Mouse (Mus musculus): ENCODE data around the gene Agmat. TPM values are rescaled to one million over a fixed set of nuclear protein-coding genes. Genes with fewer than 3 reads are reported as not detected.
A peak's percentile ranks its signal among the peaks of the same experiment; 100 is the strongest.

Agmat gene
- total and polyA plus RNA-seq, 3 experiments = 9.2 to 59.4 (median 25.7) TPM

- no peak for DNase-seq
Observed at GRCm38 (mm10) chr4:141779828-141780227, 33.4 kb downstream of the Agmat start.

DNA sequence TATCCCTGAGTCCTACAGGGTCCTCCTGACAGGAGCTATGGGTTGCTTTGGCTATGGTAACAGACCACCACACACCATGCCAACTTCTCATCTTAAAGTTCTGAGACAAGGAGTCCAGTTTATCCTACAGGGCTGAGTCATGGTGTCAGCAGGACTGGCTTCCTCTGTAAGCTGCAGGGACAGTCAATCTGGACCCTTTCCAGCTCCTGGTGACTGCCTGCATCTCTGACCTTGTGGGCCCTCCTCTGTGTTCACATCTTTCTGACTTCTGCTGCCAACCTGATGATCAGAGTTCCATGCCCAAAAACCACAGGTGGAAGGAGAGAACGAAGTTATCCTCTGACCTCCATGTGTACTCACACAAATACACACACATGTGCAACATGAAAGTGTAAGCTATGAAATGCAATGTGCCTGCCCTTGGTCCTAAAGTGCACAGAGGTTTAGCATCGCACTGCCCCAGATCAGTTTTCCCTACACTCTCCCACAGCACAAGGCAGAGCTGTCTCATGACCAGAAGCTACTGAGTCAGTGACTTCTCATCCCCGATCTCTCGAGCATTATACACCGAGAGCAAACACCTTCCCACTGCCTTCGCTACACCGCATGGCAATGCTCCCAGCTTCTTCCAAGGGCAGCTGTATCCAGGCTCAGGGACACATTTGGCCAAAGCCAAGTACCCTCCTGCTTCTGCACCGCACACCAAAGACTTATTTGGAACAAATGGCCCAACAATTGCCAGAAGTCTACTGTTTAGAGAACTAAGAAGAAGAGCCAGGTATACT, 34.9 kb downstream of the Agmat start:
- DNase-seq = peak; percentile 85

DNA sequence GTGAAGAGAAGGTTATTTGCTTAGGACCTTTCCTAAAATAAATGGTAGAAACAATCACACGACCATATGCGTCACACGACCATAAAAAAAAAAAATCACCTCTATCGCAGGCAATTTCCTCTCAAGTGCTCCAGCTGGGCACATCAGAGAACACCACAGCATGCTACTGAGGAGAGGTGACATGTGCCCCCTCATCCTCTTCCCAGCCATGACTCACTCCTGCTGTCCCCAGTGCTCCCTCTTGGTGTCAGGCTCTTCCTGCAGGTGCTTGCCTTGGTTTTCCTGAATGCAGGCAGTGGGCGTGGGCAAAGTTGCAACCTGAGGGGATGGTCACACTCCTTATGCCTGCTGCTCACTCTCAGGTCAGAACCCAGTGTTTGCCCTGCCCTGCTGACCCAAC, 38.4 kb downstream of the Agmat start:
- no peak for DNase-seq

- DNase-seq = no peak
Observed at GRCm38 (mm10) chr4:141786141-141786540, 39.7 kb downstream of the Agmat start.

- DNase-seq = no peak
Observed at GRCm38 (mm10) chr4:141787046-141787445, 40.6 kb downstream of the Agmat start.

GRCm38 (mm10) chr4:141787462-141787861, 41.0 kb downstream of the Agmat start:
- DNase-seq = peak; percentile 47

DNA sequence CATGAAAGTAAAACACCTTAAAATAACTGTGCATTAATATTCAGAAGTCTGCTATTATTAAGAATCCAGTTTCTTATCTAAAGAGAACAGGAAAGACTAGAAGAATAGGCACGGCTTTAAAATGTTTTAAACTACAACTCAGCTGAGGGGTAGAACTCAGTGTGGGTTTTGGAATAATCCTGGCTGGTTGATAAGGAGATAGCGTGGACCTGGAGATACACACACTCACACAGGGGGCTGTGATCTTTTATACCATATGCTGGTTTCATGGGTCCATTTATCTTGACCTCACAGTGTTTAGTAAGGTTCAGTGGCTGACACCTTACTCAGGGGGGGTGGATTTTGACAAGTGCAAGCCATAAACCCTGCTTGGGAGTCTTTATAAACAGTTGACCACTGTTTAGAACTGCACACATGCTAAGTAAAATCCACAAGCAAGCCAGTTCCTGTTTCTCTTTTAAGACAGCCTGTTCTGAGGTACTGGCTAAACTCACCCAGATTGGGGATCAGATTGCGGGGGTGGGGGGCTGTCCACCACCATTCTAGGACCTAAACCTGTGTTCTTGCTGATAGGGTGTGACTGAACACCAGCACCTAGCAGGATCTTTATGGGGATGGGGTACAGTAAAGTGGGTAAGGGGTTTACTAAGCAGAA, 43.2 kb downstream of the Agmat start:
- DNase-seq = no peak

- DNase-seq = peak; percentile 97
Observed at GRCm38 (mm10) chr4:141790524-141790990, 44.1 kb downstream of the Agmat start, which contains the start of gene Dnajc16. Gene Dnajc16, minus strand, starts transcription at chr4:141790931.

DNA sequence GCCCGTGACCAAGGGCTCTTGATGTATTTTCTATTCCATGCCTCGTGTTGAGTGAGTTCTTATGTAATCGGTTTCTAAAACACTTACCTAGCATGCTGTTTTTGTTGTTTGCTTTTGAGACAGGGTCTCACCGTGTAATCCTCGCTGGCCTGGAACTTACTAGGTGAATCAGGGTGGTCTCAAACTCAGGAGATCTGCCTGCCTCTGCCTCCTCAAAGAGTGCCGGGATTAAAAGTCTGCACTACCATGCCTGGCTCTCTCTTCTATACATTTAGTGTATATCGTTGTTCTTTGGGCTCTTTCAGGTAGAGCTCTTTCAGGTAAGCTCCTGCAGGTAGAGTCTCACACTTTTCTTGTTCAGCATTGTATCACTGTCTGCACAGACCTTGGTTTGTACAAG, 45.0 kb downstream of the Agmat start:
- DNase-seq = no peak

GRCm38 (mm10) chr4:141791951-141792350, 45.5 kb downstream of the Agmat start:
- no peak for DNase-seq

DNA sequence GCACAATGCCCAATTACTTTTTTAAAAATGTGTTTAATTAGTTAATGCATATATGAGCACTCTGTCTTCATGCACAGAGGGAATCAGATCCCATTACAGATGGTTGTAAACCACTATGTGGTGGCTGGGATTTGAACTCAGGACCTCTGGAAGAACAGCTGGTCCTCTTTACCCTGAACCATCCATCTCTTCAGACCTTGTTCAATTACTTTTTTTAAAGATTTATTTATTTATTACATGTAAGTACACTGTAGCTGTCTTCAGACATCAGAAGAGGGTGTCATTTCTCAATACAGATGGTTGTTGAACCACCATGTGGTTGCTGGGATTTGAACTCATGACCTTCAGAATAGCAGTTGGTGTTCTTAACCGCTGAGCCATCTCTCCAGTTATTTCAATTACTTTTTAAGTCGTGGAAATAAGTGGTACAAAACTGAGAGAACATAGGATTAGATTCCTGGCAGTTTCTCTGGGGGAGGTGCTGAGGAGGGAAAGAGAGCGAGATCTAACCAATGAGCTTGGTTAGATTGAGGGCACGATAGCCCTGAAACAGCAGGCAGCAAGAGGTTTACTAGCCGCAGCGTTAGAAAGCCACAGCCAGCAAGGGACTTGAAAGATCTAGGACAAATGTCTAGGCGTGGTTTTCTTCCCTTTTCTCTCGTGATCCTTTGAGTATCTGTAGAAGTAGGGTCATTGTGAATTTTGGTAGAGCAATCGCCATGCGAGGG, 46.2 kb downstream of the Agmat start:
- no peak for DNase-seq

DNA sequence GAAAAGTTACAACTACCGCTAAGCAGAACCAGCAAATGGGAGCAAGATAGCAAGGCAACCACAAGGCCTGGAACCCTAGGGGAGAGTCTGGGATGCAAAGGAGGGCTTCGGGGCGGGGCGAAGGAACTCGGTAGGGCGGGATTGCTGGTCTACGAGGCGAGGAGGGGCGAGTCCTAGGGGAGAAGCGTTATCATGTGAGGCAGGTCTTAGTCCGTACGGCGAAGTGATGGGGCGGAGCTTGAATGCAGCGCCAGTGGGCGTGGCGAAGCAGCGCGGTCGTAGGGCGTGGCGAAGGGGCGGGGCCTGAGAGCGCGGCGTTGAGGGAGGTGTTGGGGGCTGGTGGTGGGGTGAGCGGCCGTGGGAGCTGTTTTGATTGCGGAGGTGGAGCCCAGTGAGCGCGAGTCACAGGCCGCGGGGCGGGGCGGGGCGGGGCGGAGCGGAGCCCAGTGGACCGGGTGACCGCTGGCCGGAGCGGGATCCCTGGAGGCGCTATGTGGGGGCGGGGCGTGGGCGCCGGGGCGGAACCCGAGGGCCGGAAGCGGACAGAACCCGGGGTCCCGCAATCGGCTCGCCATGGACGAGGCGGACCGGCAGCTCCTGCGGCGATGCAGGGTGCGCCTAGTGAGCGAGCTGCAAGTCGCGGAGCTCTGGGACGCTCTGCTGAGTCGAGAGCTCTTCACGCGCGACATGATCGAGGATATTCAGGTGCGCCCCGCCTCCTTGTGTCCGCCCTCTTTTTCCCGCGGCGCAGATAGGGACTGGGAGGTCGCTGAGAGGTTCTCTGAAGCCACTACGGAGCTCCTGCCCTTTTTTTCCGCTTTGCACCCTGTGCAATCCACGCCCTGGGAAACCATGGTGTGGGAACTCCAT, 47.0 kb downstream of the Agmat start, which contains the start of gene Casp9:
Gene Casp9 (plus strand): TSS at position 331 of the 870 bp plus-strand sequence.
- peak; percentile 99 for DNase-seq

- no peak for DNase-seq
Observed at GRCm38 (mm10) chr4:141794152-141794535, 47.7 kb downstream of the Agmat start.

DNA sequence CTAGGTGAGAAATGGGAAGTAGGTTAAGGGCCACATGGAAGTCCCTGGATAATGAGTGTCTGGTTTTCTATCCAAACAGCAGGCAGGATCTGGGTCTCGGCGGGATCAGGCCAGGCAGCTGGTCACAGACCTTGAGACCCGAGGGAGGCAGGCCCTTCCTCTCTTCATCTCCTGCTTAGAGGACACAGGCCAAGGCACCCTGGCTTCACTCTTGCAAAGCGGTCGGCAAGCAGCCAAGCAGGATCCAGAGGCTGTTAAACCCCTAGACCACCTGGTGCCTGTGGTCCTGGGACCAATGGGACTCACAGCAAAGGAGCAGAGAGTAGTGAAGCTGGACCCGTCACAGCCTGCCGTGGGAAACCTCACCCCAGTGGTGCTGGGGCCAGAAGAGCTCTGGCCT, 49.9 kb downstream of the Agmat start:
- no peak for DNase-seq

DNA sequence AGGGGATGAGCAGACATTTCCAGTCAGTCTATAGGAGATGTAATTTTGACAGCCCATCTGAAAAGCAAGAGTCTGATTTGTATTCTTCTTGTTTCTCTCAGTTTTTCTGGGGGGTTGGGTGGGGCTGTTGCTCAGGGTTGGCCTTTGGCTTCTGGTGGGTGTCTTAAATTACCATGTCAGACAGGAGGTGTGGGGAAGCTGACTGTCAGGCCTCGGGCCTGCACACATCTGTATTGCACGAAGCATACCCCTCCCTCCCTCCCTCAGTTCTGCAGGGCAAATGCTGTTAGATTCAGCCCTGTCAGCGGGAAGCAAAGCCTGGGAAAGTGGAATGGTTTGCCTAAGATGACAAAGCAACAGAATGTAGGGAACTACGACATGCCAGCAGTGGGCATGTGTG, 50.5 kb downstream of the Agmat start:
- no peak for DNase-seq

DNA sequence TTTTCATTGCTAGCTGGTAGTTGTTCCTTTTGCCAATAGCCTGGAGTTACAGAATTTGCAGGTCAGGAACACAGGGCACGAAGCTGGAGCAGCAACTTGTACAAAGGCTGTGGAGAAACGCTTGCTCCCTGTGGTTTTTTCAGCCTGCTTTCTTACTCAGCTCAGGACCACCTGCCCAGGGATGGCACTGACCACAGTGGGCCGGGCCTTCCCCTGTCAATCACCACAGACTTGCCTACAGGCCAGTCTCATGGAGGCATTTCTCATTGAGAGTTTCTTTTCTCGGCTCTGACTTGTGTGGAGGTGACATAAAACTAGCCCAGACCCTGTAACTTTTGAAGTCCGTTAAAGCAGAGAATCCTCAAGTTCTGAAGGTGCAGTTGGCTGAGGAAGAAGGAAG, 51.1 kb downstream of the Agmat start:
- DNase-seq = no peak

GRCm38 (mm10) chr4:141804105-141804504, 57.6 kb downstream of the Agmat start:
- DNase-seq = no peak

DNA sequence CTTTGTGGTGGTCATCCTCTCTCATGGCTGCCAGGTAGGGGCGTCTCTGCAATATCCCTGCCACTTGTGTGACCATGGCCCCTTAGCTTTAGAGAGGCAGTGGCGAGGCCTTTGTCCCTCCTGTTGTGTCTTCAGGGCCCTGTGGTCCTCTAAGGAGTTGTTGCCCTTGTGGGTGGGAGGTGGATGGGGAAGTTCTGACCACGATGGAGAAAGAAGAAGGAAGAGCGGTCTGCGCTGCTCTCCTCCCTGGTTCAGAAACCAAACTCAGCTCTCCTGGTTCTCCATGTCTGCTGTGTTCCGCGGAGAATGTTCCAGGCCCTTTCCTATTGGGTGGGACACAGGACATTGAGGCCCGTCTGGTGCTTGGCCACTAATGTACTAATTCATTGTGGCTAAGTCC, 59.4 kb downstream of the Agmat start:
- DNase-seq = no peak
